Comparison of ENCODE assay signal across 27 mouse cellular contexts in genomic region chr2:149982466-149982865, GRCm38 (mm10).
"Had no signal": no experiment of that assay in that cellular context is flagged by ENCODE, and none has a peak within 500 bp of the region (broad histone marks: within the 10 kb centered on the region; RNA-seq: fewer than 3 reads in every experiment).

No protein-coding gene starts in this region.

- DNase-seq: gastrocnemius, adult 2 months; gastrocnemius, postnatal 10 days; gastrocnemius, postnatal 25 days; heart, adult 18-20 months; heart, postnatal 14 days; heart, postnatal 36 days; kidney, adult 11 months; kidney, adult 2 months; kidney, adult 9 months; kidney, postnatal 14 days; kidney, postnatal 36 days; layer of hippocampus, adult 9-11 months; layer of hippocampus, postnatal 36 days; left cerebral cortex, postnatal 4 days had no signal

- H3K9ac ChIP-seq: heart, embryonic 13.5 days; heart, embryonic 15.5 days; hindbrain, embryonic 13.5 days; hindbrain, embryonic 15.5 days; kidney, embryonic 15.5 days; limb, embryonic 13.5 days; limb, embryonic 15.5 days; liver, embryonic 12.5 days; liver, embryonic 14.5 days had no signal

- H3K4me2 ChIP-seq: heart, embryonic 13.5 days; heart, embryonic 15.5 days; hindbrain, embryonic 13.5 days; hindbrain, embryonic 15.5 days; kidney, embryonic 15.5 days; limb, embryonic 13.5 days; limb, embryonic 15.5 days; liver, embryonic 12.5 days had no signal

- H3K4me1 ChIP-seq: heart, embryonic 10.5 days; heart, embryonic 13.5 days; heart, embryonic 15.5 days; hindbrain, embryonic 13.5 days; hindbrain, embryonic 15.5 days; kidney, embryonic 15.5 days; limb, embryonic 13.5 days; limb, embryonic 15.5 days; liver, embryonic 12.5 days had no signal

- H3K4me3 ChIP-seq: gastrocnemius, adult 2 months; heart, embryonic 10.5 days; heart, embryonic 13.5 days; heart, embryonic 15.5 days; hindbrain, embryonic 13.5 days; hindbrain, embryonic 15.5 days; kidney, embryonic 15.5 days; limb, embryonic 13.5 days; limb, embryonic 15.5 days; liver, embryonic 12.5 days had no signal

- H3K9me3 ChIP-seq: heart, embryonic 10.5 days; heart, embryonic 13.5 days; heart, embryonic 15.5 days; hindbrain, embryonic 13.5 days; hindbrain, embryonic 15.5 days; kidney, embryonic 15.5 days; limb, embryonic 13.5 days; limb, embryonic 15.5 days; liver, embryonic 12.5 days had no signal

- H3K36me3 ChIP-seq: heart, embryonic 10.5 days; heart, embryonic 13.5 days; heart, embryonic 15.5 days; hindbrain, embryonic 13.5 days; hindbrain, embryonic 15.5 days; kidney, embryonic 15.5 days; limb, embryonic 13.5 days; limb, embryonic 15.5 days; liver, embryonic 12.5 days had no signal

- H3K27ac ChIP-seq: gastrocnemius, adult 2 months; heart, embryonic 10.5 days; heart, embryonic 13.5 days; heart, embryonic 15.5 days; hindbrain, embryonic 13.5 days; hindbrain, embryonic 15.5 days; hindbrain, postnatal 0 days; kidney, embryonic 15.5 days; kidney, postnatal 0 days; limb, embryonic 13.5 days; limb, embryonic 15.5 days; liver, embryonic 12.5 days; liver, embryonic 14.5 days had no signal

- H3K27me3 ChIP-seq: heart, embryonic 13.5 days; heart, embryonic 15.5 days; hindbrain, embryonic 13.5 days; hindbrain, embryonic 15.5 days; kidney, embryonic 15.5 days; limb, embryonic 13.5 days; limb, embryonic 15.5 days; liver, embryonic 12.5 days had no signal

- ATAC-seq: hindbrain, postnatal 0 days; intestine, embryonic 16.5 days; liver, embryonic 12.5 days had no signal
